Comparison of ENCODE assay signal across 8 mouse cellular contexts in genomic region chr17:56472733-56473610, GRCm38 (mm10). TPM values are rescaled to one million over a fixed set of nuclear protein-coding genes. Genes with fewer than 3 reads are reported as not detected.
DNase-seq lines count a peak whose midpoint lies in the region; ATAC-seq and TF ChIP-seq lines count a peak whose summit lies in the region.

No protein-coding gene starts in this region.

- peak; percentile 44 for DNase-seq in gastrocnemius, adult 18-20 months (ENCODE audit: low spot score)
- no peak for DNase-seq in gastrocnemius, postnatal 25 days
- peak; percentile 87 for DNase-seq in induced T-regulatory cell, adult 2 months (ENCODE audit: low read depth)
- peak; percentile 73 for DNase-seq in midbrain, postnatal 0 days (ENCODE audit: low spot score)

- peak overlapping the region; percentile 99 for H3K4me2 ChIP-seq in forebrain, embryonic 13.5 days
- peak overlapping the region; percentile 71 for H3K4me2 ChIP-seq in liver, embryonic 12.5 days
- H3K4me2 ChIP-seq in midbrain, postnatal 0 days (ENCODE audit: low read depth, low read length, poor library complexity, severe bottlenecking) = peak overlapping the region; percentile 97
- H3K4me2 ChIP-seq in stomach, embryonic 14.5 days (replicated peaks; ENCODE audit: low read depth, low read length) = peak overlapping the region; percentile 99

- ATAC-seq in forebrain, embryonic 13.5 days = peak; percentile 12; the same call in 1 of the 2 replicates
- ATAC-seq in liver, embryonic 12.5 days = no peak
- no peak; the same call in 1 of the 2 replicates for ATAC-seq in midbrain, postnatal 0 days (ENCODE audit: low FRiP score)
- no peak for ATAC-seq in stomach, embryonic 14.5 days (ENCODE audit: insufficient number of reproducible peaks, insufficient read depth, low FRiP score, low read depth)

- H3K4me3 ChIP-seq in bone marrow, adult 2 months (replicated peaks; ENCODE audit: control insufficient read depth, low read depth, low read length) = peak overlapping the region; percentile 3
- H3K4me3 ChIP-seq in forebrain, embryonic 13.5 days = peak overlapping the region; percentile 87
- peak overlapping the region; percentile 60 for H3K4me3 ChIP-seq in liver, embryonic 12.5 days
- H3K4me3 ChIP-seq in midbrain, postnatal 0 days (ENCODE audit: low read depth, low read length) = peak overlapping the region; percentile 70
- peak overlapping the region; percentile 79 for H3K4me3 ChIP-seq in stomach, embryonic 14.5 days (ENCODE audit: low read depth, low read length)

- no peaks in the 10 kb centered on the region for H3K9me3 ChIP-seq in forebrain, embryonic 13.5 days (replicated peaks)
- H3K9me3 ChIP-seq in liver, embryonic 12.5 days (replicated peaks) = no peaks in the 10 kb centered on the region
- H3K9me3 ChIP-seq in midbrain, postnatal 0 days (ENCODE audit: low read length) = no peaks in the 10 kb centered on the region
- H3K9me3 ChIP-seq in stomach, embryonic 14.5 days (ENCODE audit: control insufficient read depth, low read depth, low read length) = no peaks in the 10 kb centered on the region

- H3K36me3 ChIP-seq in forebrain, embryonic 13.5 days (ENCODE audit: poor library complexity, severe bottlenecking) = peaks cover 16% of the 10 kb centered on the region
- no peaks in the 10 kb centered on the region for H3K36me3 ChIP-seq in liver, embryonic 12.5 days
- H3K36me3 ChIP-seq in midbrain, postnatal 0 days (ENCODE audit: insufficient read depth, low read length) = no peaks in the 10 kb centered on the region; the same call in 1 of the 2 replicates
- H3K36me3 ChIP-seq in stomach, embryonic 14.5 days (ENCODE audit: control insufficient read depth, insufficient read depth, low read length) = no peaks in the 10 kb centered on the region

- TF ChIP-seq CTCF in bone marrow, adult 2 months (IDR thresholded peaks at IDR 0.05; ENCODE audit: control insufficient read depth, insufficient read depth, low read length) = peak; percentile 13; the same call in 1 of the 2 replicates
- peak; percentile 68 for TF ChIP-seq CTCF in midbrain, postnatal 0 days (IDR thresholded peaks at IDR 0.05)

- no peaks in the 10 kb centered on the region; the same call in 1 of the 2 replicates for H3K4me1 ChIP-seq in bone marrow, adult 2 months (ENCODE audit: control insufficient read depth, insufficient read depth, low read length)
- peaks cover 65% of the 10 kb centered on the region for H3K4me1 ChIP-seq in forebrain, embryonic 13.5 days
- H3K4me1 ChIP-seq in liver, embryonic 12.5 days = peaks cover 71% of the 10 kb centered on the region
- H3K4me1 ChIP-seq in midbrain, postnatal 0 days (ENCODE audit: insufficient read depth, low read length) = peaks cover 23% of the 10 kb centered on the region
- H3K4me1 ChIP-seq in stomach, embryonic 14.5 days (ENCODE audit: control insufficient read depth, insufficient read depth, low read length) = peaks cover 64% of the 10 kb centered on the region

- 2% methylated on average over 50 of the region's 50 CpGs for WGBS in bone marrow, adult 2 months
- WGBS in forebrain, embryonic 13.5 days = 1% methylated on average over 50 of the region's 50 CpGs
- WGBS in liver, embryonic 12.5 days (ENCODE audit: insufficient replicate concordance) = 3% methylated on average over 50 of the region's 50 CpGs
- WGBS in midbrain, postnatal 0 days = 2% methylated on average over 47 of the region's 50 CpGs
- WGBS in stomach, embryonic 14.5 days = 4% methylated on average over 50 of the region's 50 CpGs

- no peaks in the 10 kb centered on the region for H3K27me3 ChIP-seq in forebrain, embryonic 13.5 days
- H3K27me3 ChIP-seq in liver, embryonic 12.5 days (replicated peaks) = peaks cover 100% of the 10 kb centered on the region
- no peaks in the 10 kb centered on the region for H3K27me3 ChIP-seq in midbrain, postnatal 0 days (ENCODE audit: insufficient read depth, low read length)
- H3K27me3 ChIP-seq in stomach, embryonic 14.5 days (ENCODE audit: control insufficient read depth, insufficient read depth, low read length) = peaks cover 7% of the 10 kb centered on the region; the same call in 1 of the 2 replicates

- no peak overlapping the region for H3K27ac ChIP-seq in bone marrow, adult 2 months (ENCODE audit: control insufficient read depth, insufficient read depth, low read depth, low read length, poor library complexity)
- H3K27ac ChIP-seq in forebrain, embryonic 13.5 days = peak overlapping the region; percentile 97
- no peak overlapping the region for H3K27ac ChIP-seq in liver, embryonic 12.5 days
- H3K27ac ChIP-seq in midbrain, postnatal 0 days (ENCODE audit: low read depth, low read length) = 0 out of 2 replicates have a peak overlapping the region, but pooled peaks have one; percentile 43
- no peak overlapping the region for H3K27ac ChIP-seq in stomach, embryonic 14.5 days (ENCODE audit: low read length)

- no peak for TF ChIP-seq POLR2A in bone marrow, adult 2 months (IDR thresholded peaks at IDR 0.05; ENCODE audit: borderline replicate concordance, control insufficient read depth, low read depth, low read length)

- peak overlapping the region; percentile 98 for H3K9ac ChIP-seq in forebrain, embryonic 13.5 days
- no peak overlapping the region for H3K9ac ChIP-seq in liver, embryonic 12.5 days
- peak overlapping the region; percentile 99 for H3K9ac ChIP-seq in midbrain, postnatal 0 days (replicated peaks; ENCODE audit: low read length, poor library complexity, severe bottlenecking)
- no peak overlapping the region for H3K9ac ChIP-seq in stomach, embryonic 14.5 days (replicated peaks; ENCODE audit: low read depth, low read length)

RNA-seq across cellular contexts. Expression of gene Ptprs, which starts 3.3 kb away (rescaled TPM):
- 10 to 100 TPM; 30.8 to 38.3 TPM for total RNA-seq in gastrocnemius, adult 18-20 months (2021)
- 10 to 100 TPM; 37.7 to 39.6 TPM for total RNA-seq in gastrocnemius, postnatal 25 days (2021)
- polyA plus RNA-seq in bone marrow, adult 2 months (2011; ENCODE audit: insufficient read depth, insufficient read length, low replicate concordance, missing spikeins) = 23.2 and 54.0 TPM in 2 replicates
- polyA plus RNA-seq in forebrain, embryonic 13.5 days (2015; fragmentation: Nextera tagmentation; extraction: Ambion mirVana) = 276 and 292 TPM in 2 replicates
- polyA plus RNA-seq in liver, embryonic 12.5 days (2016; fragmentation: Nextera tagmentation; extraction: Ambion mirVana) = 19.3 and 21.2 TPM in 2 replicates
- 716 and 795 TPM in 2 replicates for total RNA-seq in midbrain, postnatal 0 days (2014; rRNA removed)
- polyA plus RNA-seq in midbrain, postnatal 0 days (2015; fragmentation: Nextera tagmentation; extraction: Ambion mirVana) = 208 and 225 TPM in 2 replicates
- 111 and 115 TPM in 2 replicates for polyA plus RNA-seq in stomach, embryonic 14.5 days (2014; fragmentation: Nextera tagmentation; extraction: Ambion mirVana)

RNA-seq across cellular contexts. Expression of gene Znrf4, which starts 39.3 kb away (rescaled TPM):
- total RNA-seq in gastrocnemius, adult 18-20 months (2021) = not detected
- total RNA-seq in gastrocnemius, postnatal 25 days (2021) = not detected
- polyA plus RNA-seq in bone marrow, adult 2 months (2011; ENCODE audit: insufficient read depth, insufficient read length, low replicate concordance, missing spikeins) = not detected in 2 replicates
- 0.14 TPM in 1 of 2 replicates, not detected in the other for polyA plus RNA-seq in forebrain, embryonic 13.5 days (2015; fragmentation: Nextera tagmentation; extraction: Ambion mirVana)
- polyA plus RNA-seq in liver, embryonic 12.5 days (2016; fragmentation: Nextera tagmentation; extraction: Ambion mirVana) = not detected in 2 replicates
- not detected in 2 replicates for total RNA-seq in midbrain, postnatal 0 days (2014; rRNA removed)
- not detected in 2 replicates for polyA plus RNA-seq in midbrain, postnatal 0 days (2015; fragmentation: Nextera tagmentation; extraction: Ambion mirVana)
- not detected in 2 replicates for polyA plus RNA-seq in stomach, embryonic 14.5 days (2014; fragmentation: Nextera tagmentation; extraction: Ambion mirVana)

Comparison
In these comparisons a context has a peak if more than half of its experiments do, and no peak if none do; other contexts are left out.
1. H3K27ac ChIP-seq: peak in forebrain, embryonic 13.5 days (single experiment) and midbrain, postnatal 0 days (single experiment); none in bone marrow, adult 2 months (single experiment), liver, embryonic 12.5 days (single experiment) and stomach, embryonic 14.5 days (single experiment).
2. H3K4me3 ChIP-seq: peak in every context shown above with its lines; median percentile 87 in forebrain, embryonic 13.5 days; 79 in stomach, embryonic 14.5 days; 70 in midbrain, postnatal 0 days; 60 in liver, embryonic 12.5 days; 3 in bone marrow, adult 2 months.
3. H3K9ac ChIP-seq: peak in forebrain, embryonic 13.5 days (single experiment) and midbrain, postnatal 0 days (single experiment); none in liver, embryonic 12.5 days (single experiment) and stomach, embryonic 14.5 days (single experiment).
4. Peak in every context shown above with its lines, with median percentiles within 50 percentile points of each other: H3K4me2 ChIP-seq.